9 mouse cellular contexts compared by ENCODE assay signal in genomic region chr6:148751400-148751799, GRCm38 (mm10).
A peak's percentile ranks its signal among the peaks of the same experiment; 100 is the strongest.
DNase-seq lines count a peak whose midpoint lies in the region; ATAC-seq and TF ChIP-seq lines count a peak whose summit lies in the region.
"Had no signal": no experiment of that assay in that cellular context is flagged by ENCODE, and none has a peak within 500 bp of the region (broad histone marks: within the 10 kb centered on the region; RNA-seq: fewer than 3 reads in every experiment).

No protein-coding gene starts in this region.

- no peak overlapping the region for H3K4me3 ChIP-seq in cortical plate, adult 2 months (ENCODE audit: insufficient read depth, low read length)

- no peak for TF ChIP-seq POLR2A in cortical plate, adult 2 months (IDR thresholded peaks at IDR 0.05; ENCODE audit: extremely low read depth, insufficient read depth, low read length)

- no peaks in the 10 kb centered on the region for H3K4me1 ChIP-seq in cortical plate, adult 2 months (ENCODE audit: control insufficient read depth, insufficient read depth, low read length)

- no peak overlapping the region for H3K27ac ChIP-seq in cortical plate, adult 2 months (ENCODE audit: insufficient read depth, low read length)

- peak; percentile 95 for ATAC-seq in frontal cortex, adult (ENCODE audit: low TSS enrichment)
- ATAC-seq in inflammation-experienced regulatory T-cells, adult 6 months, result no peak

- no peak for DNase-seq in frontal cortex, postnatal 14 days (ENCODE audit: low spot score in 2 of 2)
- peak; percentile 9 for DNase-seq in left cerebral cortex, adult 11 months (ENCODE audit: low spot score)
- DNase-seq in left cerebral cortex, postnatal 36 days (ENCODE audit: low spot score in 2 of 2), result no peak
- peak; percentile 31 for DNase-seq in 3T3-L1 (ENCODE audit: low read depth, low spot score)
- no peak for DNase-seq in testis, postnatal 10 days (ENCODE audit: low spot score)
- DNase-seq: cerebellum, postnatal 36 days had no signal

- intact Hi-C loops in left cerebral cortex, postnatal 36 days (cut with DNase I), result loop anchor here (5.0 to 10.0 kb wide), 2 partner anchors 504 to 537 kb away; partner anchors contain the start of gene Ergic2

- TF ChIP-seq CTCF in cortical plate, adult 2 months (IDR thresholded peaks at IDR 0.05; ENCODE audit: extremely low read depth, insufficient read depth, low read length), result peak; percentile 56; the same call in 1 of the 2 replicates

Comparison
In these comparisons a context has a peak if more than half of its experiments do, and no peak if none do; other contexts are left out.
1. DNase-seq: peak in left cerebral cortex, adult 11 months (single experiment) and 3T3-L1 (single experiment); none in frontal cortex, postnatal 14 days (0 of 2), left cerebral cortex, postnatal 36 days (0 of 2) and testis, postnatal 10 days (single experiment).